Mouse (Mus musculus) CH12.LX (cell line): ENCODE data around the gene Tmc8. TPM values are rescaled to one million over a fixed set of nuclear protein-coding genes. Genes with fewer than 3 reads are reported as not detected.

Experiments used
- DNase-seq: peaks from one replicate; pipeline ENCODE4 v3.0.0-alpha.2; 2013; ENCODE audit errors: extremely low read depth
- H3K27ac ChIP-seq: 2 replicates; pipeline ENCODE4 v1.5.1; 2012; ENCODE audit warnings: low read depth, mild to moderate bottlenecking, control low read depth, moderate library complexity; ENCODE audit not compliant: insufficient read depth
- H3K27me3 ChIP-seq: replicated peaks from 2 replicates; pipeline ENCODE3; 2012; ENCODE audit warnings: inconsistent platforms
- H3K36me3 ChIP-seq, 2 experiments: replicated peaks in 1 of 2; 2 replicates each; pipeline versions ENCODE3 to v1.6.1; 2012; ENCODE audit warnings: inconsistent platforms in 1 of 2, low read length in 1 of 2, mild to moderate bottlenecking in 1 of 2, mixed read lengths in 1 of 2, moderate library complexity in 1 of 2; ENCODE audit not compliant: control insufficient read depth in 1 of 2, insufficient read depth in 1 of 2
- H3K4me1 ChIP-seq, 2 experiments: 2 replicates each; pipeline ENCODE4 v1.6.1; 2012; ENCODE audit warnings: inconsistent platforms in 1 of 2, moderate library complexity in 1 of 2; ENCODE audit not compliant: insufficient read depth in 2 of 2, control insufficient read depth in 1 of 2
- H3K4me2 ChIP-seq: 2 replicates; pipeline ENCODE4 v1.6.1; 2012; ENCODE audit warnings: low read depth, mild to moderate bottlenecking, control low read depth; ENCODE audit not compliant: poor library complexity, insufficient read depth, severe bottlenecking
- H3K4me3 ChIP-seq, 3 experiments: fragments of 150-350 bp in 1 of 3; sonication (generic) in 1 of 3; replicated peaks in 1 of 3; 2 replicates each; pipeline versions ENCODE3 to v1.5.1; 2011 to 2012; ENCODE audit warnings: low read depth in 2 of 3, low read length in 2 of 3, mild to moderate bottlenecking in 2 of 3, moderate library complexity in 2 of 3, control low read depth in 1 of 3, improper control_type of control experiment in 1 of 3, inconsistent platforms in 1 of 3, mixed read lengths in 1 of 3; ENCODE audit not compliant: poor library complexity in 1 of 3
- H3K79me2 ChIP-seq: replicated peaks from 2 replicates; pipeline ENCODE4 v1.6.1; 2012; ENCODE audit warnings: mild to moderate bottlenecking, moderate library complexity; ENCODE audit not compliant: control insufficient read depth, poor library complexity, insufficient read depth, severe bottlenecking; ENCODE audit errors: extremely low read depth
- H3K9ac ChIP-seq: 2 replicates; pipeline ENCODE4 v1.6.1; 2012; ENCODE audit warnings: low read depth, mild to moderate bottlenecking, control low read depth, moderate library complexity; ENCODE audit not compliant: insufficient read depth
- H3K9me3 ChIP-seq: replicated peaks from 2 replicates; pipeline ENCODE3; 2012; ENCODE audit warnings: low read length, inconsistent platforms, mixed read lengths
- BHLHE40 ChIP-seq: IDR thresholded peaks from 2 replicates; pipeline ENCODE4 v1.6.1; 2011; ENCODE audit warnings: mild to moderate bottlenecking, low read depth, low read length, improper control_type of control experiment
- EP300 ChIP-seq: IDR thresholded peaks from 2 replicates; pipeline ENCODE4 v1.6.1; 2011; ENCODE audit warnings: low read length, improper control_type of control experiment
- GABPA ChIP-seq: IDR thresholded peaks from 2 replicates; pipeline ENCODE4 v1.6.1; 2012; ENCODE audit warnings: low read depth, low read length, improper control_type of control experiment, inconsistent platforms; ENCODE audit not compliant: insufficient replicate concordance
- HCFC1 ChIP-seq: IDR thresholded peaks from 2 replicates; pipeline ENCODE4 v1.6.1; 2012; ENCODE audit warnings: low read depth, mild to moderate bottlenecking, inconsistent platforms, low read length, improper control_type of control experiment
- IRF4 ChIP-seq: IDR thresholded peaks from 2 replicates; pipeline ENCODE4 v1.6.1; 2014; ENCODE audit warnings: low read depth, mild to moderate bottlenecking, inconsistent platforms, low read length, improper control_type of control experiment
- MAX ChIP-seq: IDR thresholded peaks from 2 replicates; pipeline ENCODE4 v1.6.1; 2011; ENCODE audit warnings: low read length, improper control_type of control experiment
- MAZ ChIP-seq: IDR thresholded peaks from 2 replicates; pipeline ENCODE4 v1.6.1; 2012; ENCODE audit warnings: low read depth, mild to moderate bottlenecking, inconsistent platforms, low read length, improper control_type of control experiment, moderate library complexity
- MYC ChIP-seq: IDR thresholded peaks from 2 replicates; pipeline ENCODE4 v1.6.1; 2011; ENCODE audit warnings: low read depth, mild to moderate bottlenecking, improper control_type of control experiment, low read length
- NELFE ChIP-seq: IDR thresholded peaks from 2 replicates; pipeline ENCODE4 v1.6.1; 2011; ENCODE audit warnings: low read depth, low read length, improper control_type of control experiment
- POLR2AphosphoS2 ChIP-seq: IDR thresholded peaks from 2 replicates; pipeline ENCODE4 v1.6.1; 2011; ENCODE audit warnings: low read depth, low read length, improper control_type of control experiment
- RCOR1 ChIP-seq: conservative IDR thresholded peaks from 2 replicates; pipeline ENCODE4 v1.6.1; 2012; ENCODE audit warnings: low read depth, mild to moderate bottlenecking, inconsistent platforms, low read length, improper control_type of control experiment
- SIN3A ChIP-seq: IDR thresholded peaks from 2 replicates; pipeline ENCODE4 v1.6.1; 2012; ENCODE audit warnings: low read length, improper control_type of control experiment, inconsistent platforms
- SMC3 ChIP-seq: IDR thresholded peaks from 2 replicates; pipeline ENCODE4 v1.6.1; 2011; ENCODE audit warnings: low read depth, low read length, improper control_type of control experiment
- ZC3H11A ChIP-seq: IDR thresholded peaks from 2 replicates; pipeline ENCODE4 v1.6.1; 2012; ENCODE audit warnings: low read depth, mild to moderate bottlenecking, inconsistent platforms, low read length, improper control_type of control experiment
- ZNF384 ChIP-seq: IDR thresholded peaks from 2 replicates; pipeline ENCODE4 v1.6.1; 2012; ENCODE audit warnings: low read depth, low read length, improper control_type of control experiment, inconsistent platforms
- dilution Hi-C: fragments of 300-500 bp; cut with MboI; formaldehyde crosslinking; loops from 2 replicates; pipeline ENCODE4 v1.14.3; 2020; ENCODE audit warnings: low sequenced_read_pairs; ENCODE audit not compliant: extremely low pct_unique_long_range_greater_than_20kb, extremely low pct_ligation_motif_present
- in situ Hi-C: fragments of 300-500 bp; cut with MboI; formaldehyde crosslinking; loops from 3 replicates; pipeline ENCODE4 v1.14.3; 2019; ENCODE audit warnings: low sequenced_read_pairs, low pct_ligation_motif_present, low pct_unique_long_range_greater_than_20kb, mixed read lengths
- polyA plus RNA-seq: library from polyadenylated mRNA; unstranded; fragments of >175 nt; gene quantifications from 2 replicates; pipeline ENCODE4 v1.2.1, GENCODE M21; 2012; ENCODE audit warnings: low read depth; ENCODE audit not compliant: insufficient read length
- total RNA-seq, 2 experiments: library from RNA; depleted of rRNA; stranded (reverse); fragments of 300-350 nt in 1 of 2; fragments of >200 nt in 1 of 2; gene quantifications; 2 replicates each; pipeline ENCODE4 v1.2.3; 2012 to 2014

Gene Tmc8
- total and polyA plus RNA-seq, 3 experiments = 2.2 to 9.8 (median 6.1) TPM

- dilution Hi-C loops (no loop called here), in situ Hi-C loops (no loop called here)
- Histone ChIP-seq H3K79me2 (no peaks in the 10 kb centered on the region), H3K4me3 (no peak overlapping the region), H3K4me2 (no peak overlapping the region), H3K27ac (no peak overlapping the region), H3K4me1 (peaks cover 20 to 70% of the 10 kb centered on the region in 2 experiments), H3K27me3 (no peaks in the 10 kb centered on the region), H3K9me3 (no peaks in the 10 kb centered on the region), H3K36me3 (peaks cover 66 to 91% of the 10 kb centered on the region in 2 experiments), H3K9ac (no peak overlapping the region)
- DNase-seq = no peak
- TF ChIP-seq MAZ = no peak
- TF ChIP-seq IRF4 = 0 out of 2 replicates have a peak, but pooled peaks have one; percentile 37
- TF ChIP-seq EP300 = peak; percentile 54
- no peak for TF ChIP-seq HCFC1
These were observed 9.5 kb upstream of the Tmc8 start for GRCm38 (mm10) chr11:117772352-117772751.

- TF ChIP-seq MYC (no peak), SIN3A (no peak), GABPA (no peak), ZC3H11A (no peak), IRF4 (no peak), RCOR1 (no peak), SMC3 (no peak), MAX (no peak), HCFC1 (no peak), BHLHE40 (no peak), NELFE (no peak), ZNF384 (no peak), POLR2AphosphoS2 (no peak)
- TF ChIP-seq, all 38 proteins: peak for 0
- dilution Hi-C loops = no loop called here
- in situ Hi-C loops = no loop called here
- Histone ChIP-seq H3K9ac (no peak overlapping the region), H3K27me3 (no peaks in the 10 kb centered on the region), H3K9me3 (no peaks in the 10 kb centered on the region), H3K36me3 (peaks cover 65 to 85% of the 10 kb centered on the region in 2 experiments), H3K4me1 (peaks cover 13 to 64% of the 10 kb centered on the region in 2 experiments), H3K79me2 (no peaks in the 10 kb centered on the region), H3K27ac (no peak overlapping the region), H3K4me2 (no peak overlapping the region), H3K4me3 (no peak overlapping the region)
- DNase-seq = no peak
These were observed 7.0 kb upstream of the Tmc8 start for GRCm38 (mm10) chr11:117774925-117775324.
